Mouse (Mus musculus) spleen, postnatal 0 days (tissue): ENCODE results near the gene Arhgef25. TPM values are rescaled to one million over a fixed set of nuclear protein-coding genes. Genes with fewer than 3 reads are reported as not detected.

Experiments
- polyA plus RNA-seq: library from polyadenylated mRNA; unstranded; fragments of >200 nt; fragmentation: Nextera tagmentation; extraction: Ambion mirVana; gene quantifications from 2 replicates; pipeline ENCODE4 v1.2.1, GENCODE M21; 2015

Gene Arhgef25
- polyA plus RNA-seq, result 13.1 and 17.5 TPM in 2 replicates

DNA sequence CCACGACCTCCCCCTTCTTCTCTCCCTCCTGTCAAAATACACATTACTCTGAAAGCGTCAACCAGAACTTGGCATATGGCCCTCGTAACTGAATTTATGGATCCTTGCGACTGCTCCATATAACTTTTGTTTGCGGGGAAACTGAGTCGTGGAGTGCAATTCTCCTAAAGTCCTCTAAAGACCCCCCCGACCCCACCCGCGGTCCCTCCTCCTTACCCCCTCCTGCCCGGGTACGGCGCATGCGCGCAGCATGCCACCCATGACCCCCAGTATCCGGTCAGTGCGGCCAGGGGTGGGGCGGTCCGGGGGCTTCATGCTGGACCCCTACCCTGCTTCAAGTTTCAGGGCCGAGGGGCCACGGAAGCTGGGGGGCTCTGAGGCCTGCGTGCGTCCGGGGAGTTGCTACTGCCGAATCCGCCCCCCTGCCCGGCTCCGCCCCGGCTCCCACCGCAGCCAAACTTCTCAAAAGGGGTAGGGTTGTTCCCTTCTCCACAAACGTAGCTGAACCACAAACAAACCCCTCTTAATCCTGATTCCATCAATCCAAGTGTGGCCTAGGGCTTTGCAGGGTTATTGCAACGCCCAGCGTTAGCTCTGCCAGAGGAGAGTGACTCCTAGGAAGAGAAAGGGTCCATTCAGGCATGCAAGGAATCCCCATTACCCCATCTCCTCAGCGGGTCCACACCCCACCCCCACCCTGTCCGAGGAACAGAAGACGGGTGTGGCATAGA lies at the start of gene Arhgef25:
Gene Arhgef25 (minus strand): TSS at position 433 of the 731 bp plus-strand sequence.

GRCm38 (mm10) chr10:127211414-127211854 lies 21.6 kb upstream of the Arhgef25 start, which contains the start of gene Pip4k2c:
TSS of gene Pip4k2c (minus strand) at chr10:127211585.

DNA sequence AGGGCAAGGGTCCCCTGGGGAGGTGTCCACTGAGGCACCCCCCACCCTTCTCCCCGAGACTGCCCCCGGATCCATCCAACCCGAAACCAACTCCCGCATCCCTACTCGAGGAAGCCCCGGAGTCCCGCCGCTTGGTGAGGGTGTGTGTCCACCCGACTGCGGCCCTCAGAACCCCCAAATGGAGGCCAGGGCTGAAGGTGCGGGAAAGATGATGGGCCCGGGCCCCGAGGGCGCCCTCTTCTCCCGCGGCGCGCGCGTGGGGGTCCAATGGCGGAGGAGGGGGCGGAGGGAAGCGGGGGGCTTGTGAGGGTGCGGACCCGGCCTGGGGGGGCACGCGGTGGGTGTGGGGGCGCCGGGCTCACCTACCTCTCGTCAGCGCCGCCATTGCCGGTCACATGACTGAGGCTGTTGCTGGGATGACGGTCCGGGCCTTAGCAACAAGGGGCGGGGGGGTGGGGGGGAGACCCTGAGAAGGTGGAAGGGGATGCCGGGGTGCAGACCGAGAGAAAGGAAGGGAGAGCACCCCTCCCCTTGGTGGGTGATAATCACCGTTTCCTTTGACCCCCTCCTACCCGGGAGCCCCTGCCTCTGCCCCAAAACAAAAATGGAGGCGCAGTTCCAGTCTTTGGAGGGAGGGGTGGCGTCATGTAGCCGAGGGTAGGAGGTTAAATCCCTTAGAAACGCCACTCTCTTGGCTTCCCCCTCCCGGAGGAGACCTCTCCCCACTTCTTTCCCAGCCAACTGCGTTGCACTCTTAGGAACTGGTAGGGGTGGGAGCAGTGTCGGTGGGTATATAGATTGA lies 5.6 kb upstream of the Arhgef25 start, which contains the start of gene Dtx3:
Gene Dtx3 (minus strand): TSS at position 401 of the 802 bp plus-strand sequence.

GRCm38 (mm10) chr10:127179871-127180694 lies 9.8 kb downstream of the Arhgef25 start, which contains the start of gene Slc26a10:
TSS of gene Slc26a10 (minus strand) at chr10:127180645.

DNA sequence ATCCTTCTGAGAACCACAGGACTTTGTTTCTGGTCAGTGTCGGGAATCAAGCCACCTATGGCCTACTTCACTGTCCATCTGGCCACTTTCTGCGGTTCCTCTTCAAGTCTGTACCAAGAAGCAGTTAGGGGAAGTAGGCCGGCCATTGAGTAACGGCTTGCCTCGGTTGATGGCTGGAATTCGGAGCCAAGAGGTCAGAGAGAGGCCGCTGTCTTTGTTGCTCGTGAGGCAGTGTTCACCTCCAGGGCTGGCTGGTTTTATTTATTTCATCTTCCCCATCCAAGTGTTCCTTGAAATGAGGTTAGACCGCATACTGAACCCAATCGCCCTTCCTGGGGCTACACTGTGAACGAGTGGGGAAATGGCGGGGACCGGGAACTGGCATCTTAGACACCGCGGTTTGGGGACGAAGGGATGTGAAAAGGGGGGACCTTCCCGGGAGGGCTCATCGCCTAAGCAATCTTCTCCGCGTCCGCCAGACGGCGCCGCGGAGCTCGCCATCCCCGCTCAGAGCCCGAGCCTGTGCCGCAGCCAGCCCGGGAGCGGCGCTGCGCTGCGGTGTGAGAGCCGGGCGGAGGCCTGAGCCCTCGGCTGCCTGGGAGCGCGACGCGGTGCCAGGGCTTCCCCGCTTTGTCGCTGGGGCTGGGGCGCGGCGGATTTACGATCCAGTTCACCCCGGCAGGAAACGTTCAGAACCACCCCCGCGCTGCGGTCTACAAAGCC lies 25.1 kb downstream of the Arhgef25 start, which contains the start of gene B4galnt1:
Gene B4galnt1 (plus strand): TSS at position 595 of the 723 bp plus-strand sequence.

Other genes starting within 250 kb of the Arhgef25 start
- 29.4 and 36.8 TPM in 2 replicates for gene Ctdsp2, start 211.4 kb downstream of the Arhgef25 start, polyA plus RNA-seq
- 0.08 and 0.22 TPM in 2 replicates for gene Avil, start 189.4 kb downstream of the Arhgef25 start, polyA plus RNA-seq
- 53.2 and 54.6 TPM in 2 replicates for gene Tsfm, start 159.2 kb downstream of the Arhgef25 start, polyA plus RNA-seq
- gene Mettl1, start 148.7 kb downstream of the Arhgef25 start, polyA plus RNA-seq, result 30.3 and 30.7 TPM in 2 replicates
- 0.10 and 0.16 TPM in 2 replicates for gene Eef1akmt3, start 148.6 kb downstream of the Arhgef25 start, polyA plus RNA-seq
- not detected in 2 replicates for gene Cyp27b1, start 141.8 kb downstream of the Arhgef25 start, polyA plus RNA-seq
- 0.08 and 0.11 TPM in 2 replicates for gene March9, start 129.9 kb downstream of the Arhgef25 start, polyA plus RNA-seq
- gene Cdk4, start 126.5 kb downstream of the Arhgef25 start, polyA plus RNA-seq, result 558 and 561 TPM in 2 replicates
- gene Tspan31, start 119.8 kb downstream of the Arhgef25 start, polyA plus RNA-seq, result 37.4 and 47.0 TPM in 2 replicates
- 2.5 and 3.6 TPM in 2 replicates for gene Agap2, start 114.8 kb downstream of the Arhgef25 start, polyA plus RNA-seq
- 47.0 and 54.4 TPM in 2 replicates for gene Os9, start 69.0 kb downstream of the Arhgef25 start, polyA plus RNA-seq
- gene B4galnt1, start 24.9 kb downstream of the Arhgef25 start, polyA plus RNA-seq, result 22.9 and 24.8 TPM in 2 replicates
- gene Slc26a10, start 9.4 kb downstream of the Arhgef25 start, polyA plus RNA-seq, result 1.5 and 1.6 TPM in 2 replicates
- 36.1 and 42.7 TPM in 2 replicates for gene Dtx3, start 5.6 kb upstream of the Arhgef25 start, polyA plus RNA-seq
- 41.4 and 44.1 TPM in 2 replicates for gene Pip4k2c, start 21.5 kb upstream of the Arhgef25 start, polyA plus RNA-seq
- gene Kif5a, start 73.3 kb upstream of the Arhgef25 start, polyA plus RNA-seq, result 0.06 and 0.15 TPM in 2 replicates
- 94.5 and 104 TPM in 2 replicates for gene Dctn2, start 76.3 kb upstream of the Arhgef25 start, polyA plus RNA-seq
- gene Mbd6, start 98.9 kb upstream of the Arhgef25 start, polyA plus RNA-seq, result 11.7 and 14.1 TPM in 2 replicates
- 79.4 and 88.0 TPM in 2 replicates for gene Mars, start 121.7 kb upstream of the Arhgef25 start, polyA plus RNA-seq
- gene Arhgap9, start 131.9 kb upstream of the Arhgef25 start, polyA plus RNA-seq, result 38.7 and 46.0 TPM in 2 replicates
- gene Gli1, start 151.9 kb upstream of the Arhgef25 start, polyA plus RNA-seq, result 0.66 and 1.1 TPM in 2 replicates
- not detected in 2 replicates for gene Inhbe, start 164.3 kb upstream of the Arhgef25 start, polyA plus RNA-seq
- gene Inhbc, start 180.3 kb upstream of the Arhgef25 start, polyA plus RNA-seq, result not detected in 2 replicates
- 14.1 and 16.8 TPM in 2 replicates for gene R3hdm2, start 190.2 kb upstream of the Arhgef25 start, polyA plus RNA-seq